Mouse (Mus musculus) adrenal gland, adult 18-20 months (tissue): ENCODE results near the gene Wdr62. TPM values are rescaled to one million over a fixed set of nuclear protein-coding genes. Genes with fewer than 3 reads are reported as not detected.

Source experiments
- DNase-seq, 2 experiments: peaks; one replicate each; pipeline ENCODE4 v3.0.0; 2021 to 2022; ENCODE audit warnings: low spot score in 2 of 2
- long read RNA-seq, 2 experiments: library from polyadenylated mRNA; stranded (forward); transcript quantifications; one replicate each; pipeline ENCODE4 v2.0.0; 2021
- total RNA-seq, 2 experiments: library from RNA; stranded (reverse); gene quantifications; 1 replicate in 1 of 2; 2 replicates in 1 of 2; pipeline ENCODE4 v1.2.3; 2021

Gene Wdr62
- total RNA-seq: 1 to 10 TPM; 4.9 to 6.7 TPM
- long read RNA-seq, experiment 1, partial matches to known transcripts: 0 of 3 reads
- long read RNA-seq, experiment 1, other reads (novel, unspliced or antisense): 3 of 3 reads
- long read RNA-seq, experiment 2: 0 reads

GRCm38 (mm10) chr7:30279951-30280669 is at the start of gene Wdr62, which contains the start of gene Thap8:
Gene Wdr62 (minus strand): TSS chr7:30280419.
Gene Thap8 (plus strand): TSS chr7:30280094.
- DNase-seq: peak; percentile 83 to 88

GRCm38 (mm10) chr7:30328379-30328778 is 48.2 kb upstream of the Wdr62 start:
- no peak for DNase-seq

- DNase-seq: no peak
These were observed 46.9 kb upstream of the Wdr62 start for GRCm38 (mm10) chr7:30327140-30327539.

- no peak for DNase-seq
These were observed 46.2 kb upstream of the Wdr62 start for GRCm38 (mm10) chr7:30326427-30326826.

- DNase-seq: no peak
These were observed 45.1 kb upstream of the Wdr62 start for GRCm38 (mm10) chr7:30325364-30325763.

- no peak for DNase-seq
These were observed 44.2 kb upstream of the Wdr62 start for GRCm38 (mm10) chr7:30324300-30324944.

- no peak for DNase-seq
These were observed 43.6 kb upstream of the Wdr62 start, which contains the start of gene Sdhaf1 for GRCm38 (mm10) chr7:30323795-30324194. Gene Sdhaf1 (minus strand): TSS chr7:30323895.

GRCm38 (mm10) chr7:30322865-30323264 is 42.6 kb upstream of the Wdr62 start:
- DNase-seq: no peak

GRCm38 (mm10) chr7:30322285-30322667 is 42.1 kb upstream of the Wdr62 start:
- DNase-seq: peak; percentile 93 to 94

GRCm38 (mm10) chr7:30321539-30322284 is 41.5 kb upstream of the Wdr62 start, which contains the start of gene E130208F15Rik:
Gene E130208F15Rik (plus strand): TSS chr7:30321740.
- peak; percentile 60 to 61 for DNase-seq

GRCm38 (mm10) chr7:30320946-30321345 is 40.7 kb upstream of the Wdr62 start:
- DNase-seq: no peak

- DNase-seq: no peak
These were observed 37.9 kb upstream of the Wdr62 start for GRCm38 (mm10) chr7:30318142-30318541.

- no peak for DNase-seq
These were observed 35.6 kb upstream of the Wdr62 start for GRCm38 (mm10) chr7:30315559-30316529.

GRCm38 (mm10) chr7:30314721-30315155 is 34.5 kb upstream of the Wdr62 start, which contains the start of gene Syne4:
Gene Syne4 (plus strand): TSS chr7:30314807.
- no peak for DNase-seq

- no peak for DNase-seq
These were observed 33.6 kb upstream of the Wdr62 start for GRCm38 (mm10) chr7:30313666-30314320.

GRCm38 (mm10) chr7:30310136-30310535 is 29.9 kb upstream of the Wdr62 start:
- no peak for DNase-seq

GRCm38 (mm10) chr7:30309395-30310129 is 29.3 kb upstream of the Wdr62 start:
- no peak for DNase-seq

- peak; percentile 79 to 80 for DNase-seq
These were observed 28.1 kb upstream of the Wdr62 start, which contains the start of gene Alkbh6 for GRCm38 (mm10) chr7:30308076-30309005. Gene Alkbh6 (plus strand): TSS chr7:30308717.
